Mouse (Mus musculus): ENCODE results near the gene Zbtb40.

- TF ChIP-seq POLR2A (IDR thresholded peaks at IDR 0.05; ENCODE audit: borderline replicate concordance, extremely low read depth, insufficient read depth, insufficient read length, poor library complexity, severe bottlenecking): no peak
- TF ChIP-seq CTCF (IDR thresholded peaks at IDR 0.05; ENCODE audit: borderline replicate concordance, extremely low read depth, insufficient read depth, insufficient read length): no peak
Observed at GRCm38 (mm10) chr4:136964990-136965421, 83.6 kb downstream of the Zbtb40 start.

All from brain, embryonic 14.5 days (tissue).